Mouse (Mus musculus): ENCODE results near the gene Ankzf1.

Ankzf1 gene

GRCm38 (mm10) chr1:75191622-75192402, at the start of gene Ankzf1, which contains the start of gene Atg9a:
Gene Ankzf1 (plus strand): TSS chr1:75192151.
Gene Atg9a (minus strand): TSS chr1:75192196.
- DNase-seq (ENCODE audit: low spot score) = peak; percentile 94

- DNase-seq (ENCODE audit: low spot score) = peak; percentile 93
Observed at GRCm38 (mm10) chr1:75142301-75143261, 49.4 kb upstream of the Ankzf1 start, which contains the start of the genes Cnppd1 and Retreg2. Gene Cnppd1 (minus strand): TSS chr1:75142711. Gene Retreg2 (plus strand): TSS chr1:75142778.

- no peak for DNase-seq (ENCODE audit: low spot score)
Observed at GRCm38 (mm10) chr1:75145589-75145988, 46.4 kb upstream of the Ankzf1 start.

GRCm38 (mm10) chr1:75147411-75148135, 44.4 kb upstream of the Ankzf1 start:
- no peak for DNase-seq (ENCODE audit: low spot score)

- no peak for DNase-seq (ENCODE audit: low spot score)
Observed at GRCm38 (mm10) chr1:75148727-75149126, 43.2 kb upstream of the Ankzf1 start.

GRCm38 (mm10) chr1:75155837-75156236, 36.1 kb upstream of the Ankzf1 start:
- DNase-seq (ENCODE audit: low spot score) = no peak

DNA sequence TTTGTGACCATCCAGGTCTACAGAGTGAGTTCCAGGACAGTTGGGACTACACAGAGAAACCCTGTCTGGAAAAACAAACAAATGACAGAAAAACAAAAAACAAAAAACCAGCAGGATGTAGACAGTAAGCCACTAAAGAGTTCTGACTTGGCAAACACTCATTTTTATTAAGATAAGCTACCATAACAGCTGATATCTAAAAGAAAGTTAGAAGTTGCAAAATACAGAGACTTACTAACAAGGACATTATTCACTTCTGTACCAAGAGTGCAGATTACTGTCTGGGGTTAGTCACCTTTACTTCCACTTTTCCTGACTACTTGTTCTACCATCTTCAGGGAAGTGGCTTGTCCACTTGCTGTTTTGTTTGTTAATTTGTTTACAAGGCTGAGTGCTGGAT, 33.0 kb upstream of the Ankzf1 start:
- no peak for DNase-seq (ENCODE audit: low spot score)

DNA sequence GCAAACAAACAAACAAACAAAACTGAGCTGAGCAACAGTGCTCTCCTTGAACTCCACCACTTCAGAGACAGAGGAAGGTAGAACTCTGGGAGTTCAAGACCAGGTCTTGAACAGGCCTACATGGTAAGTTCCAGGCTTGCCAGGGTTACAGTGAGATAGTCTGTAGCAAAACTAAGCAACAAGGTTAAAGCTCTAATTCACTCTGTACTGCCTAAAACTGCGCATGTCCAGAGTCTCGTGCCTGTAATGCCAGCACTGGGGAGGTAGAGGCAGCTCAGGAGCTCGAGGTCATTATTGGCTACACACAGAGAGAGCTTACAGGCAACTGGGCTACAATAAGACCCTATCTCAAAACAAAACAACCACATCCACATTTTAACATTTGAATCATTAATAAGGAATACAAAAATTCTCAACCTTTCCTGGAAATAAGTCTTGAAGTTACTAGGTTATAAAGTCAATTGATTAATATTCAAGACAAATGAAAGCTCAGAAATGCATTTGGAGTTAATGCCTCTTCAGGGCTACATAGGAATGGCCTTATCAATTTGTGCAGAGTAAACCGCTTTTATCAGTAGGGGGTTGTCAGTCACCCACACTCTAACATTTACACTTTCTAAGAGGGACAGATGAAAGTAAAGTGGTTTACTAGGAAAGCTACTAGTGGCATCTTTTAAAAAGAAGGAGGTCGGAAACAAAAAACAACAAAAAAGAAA, 32.3 kb upstream of the Ankzf1 start:
- DNase-seq (ENCODE audit: low spot score) = no peak

GRCm38 (mm10) chr1:75160256-75160617, 31.7 kb upstream of the Ankzf1 start:
- no peak for DNase-seq (ENCODE audit: low spot score)

- DNase-seq (ENCODE audit: low spot score) = no peak
Observed at GRCm38 (mm10) chr1:75168093-75168471, 23.9 kb upstream of the Ankzf1 start.

DNA sequence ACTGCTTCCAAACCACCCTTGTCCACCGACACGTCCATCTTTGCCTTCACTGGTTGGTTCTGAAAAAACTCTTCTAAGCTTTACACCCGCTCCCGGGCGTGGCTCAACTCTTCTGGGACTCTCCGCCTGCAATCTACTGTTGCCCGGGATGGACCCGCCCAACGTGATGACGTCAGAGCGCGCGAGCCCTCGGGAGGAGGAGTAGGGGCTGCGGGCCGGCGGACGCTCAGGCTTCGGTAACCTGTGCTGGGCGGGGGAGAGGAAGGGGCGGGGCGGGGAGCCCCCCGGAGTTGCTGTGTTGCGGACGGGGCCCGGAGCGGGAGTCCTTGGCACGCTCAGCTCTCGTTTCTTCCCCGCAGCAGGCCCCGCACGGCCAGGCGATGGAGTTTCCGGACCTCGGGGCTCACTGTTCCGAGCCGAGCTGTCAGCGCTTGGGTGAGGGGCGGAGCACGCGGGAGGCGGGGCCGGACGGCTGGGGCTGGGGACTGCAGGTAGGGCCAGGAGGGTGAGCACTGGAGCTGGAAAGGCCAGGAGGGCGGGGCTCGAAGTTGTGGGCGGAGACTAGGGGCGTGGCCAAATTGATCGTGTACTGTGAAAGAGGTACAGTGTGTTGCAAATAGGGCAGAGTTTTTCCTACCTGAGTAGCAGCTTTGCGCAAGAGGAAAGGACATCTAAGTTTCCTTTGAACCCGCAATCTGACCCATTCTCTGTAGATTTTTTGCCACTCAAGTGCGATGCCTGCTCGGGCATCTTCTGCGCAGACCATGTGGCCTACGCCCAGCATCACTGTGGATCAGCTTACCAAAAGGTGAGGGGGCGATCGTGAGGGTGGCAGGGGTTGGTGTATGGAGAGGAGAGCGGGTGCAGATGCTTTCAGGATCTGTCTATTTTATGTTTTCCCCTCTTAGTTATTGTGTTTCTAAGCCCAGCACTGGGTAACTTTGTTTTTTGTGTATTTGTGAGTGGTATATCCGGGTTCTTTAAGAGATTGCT, 23.2 kb upstream of the Ankzf1 start, which contains the start of gene Zfand2b:
TSS of gene Zfand2b (plus strand) at position 175 of the 993 bp plus-strand sequence.
- DNase-seq (ENCODE audit: low spot score) = peak; percentile 82

- DNase-seq (ENCODE audit: low spot score) = no peak
Observed at GRCm38 (mm10) chr1:75179334-75180104, 12.4 kb upstream of the Ankzf1 start.

- DNase-seq (ENCODE audit: low spot score) = peak; percentile 73
Observed at GRCm38 (mm10) chr1:75180105-75180590, 11.8 kb upstream of the Ankzf1 start, which contains the start of gene Abcb6. Gene Abcb6 (minus strand): TSS chr1:75180392.

DNA sequence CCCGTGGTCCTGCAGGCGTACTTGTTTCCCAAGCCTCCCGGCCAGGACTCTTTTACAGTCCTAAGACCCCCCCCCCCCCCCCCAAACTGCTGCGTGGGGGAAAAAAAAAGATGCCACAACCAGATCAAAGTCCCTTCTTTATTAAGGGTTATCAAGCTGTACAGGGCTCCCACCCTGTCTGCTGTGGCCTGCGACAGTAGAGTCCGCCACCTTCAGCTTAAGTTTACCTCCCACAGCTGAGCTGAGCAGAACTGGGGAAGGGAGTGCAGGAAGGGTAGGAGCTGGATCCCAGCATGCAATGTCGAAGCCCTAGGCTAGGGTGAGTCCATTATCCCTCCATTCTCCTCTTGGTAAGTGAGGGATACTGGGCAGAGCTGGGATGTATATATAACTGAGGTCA, 11.2 kb upstream of the Ankzf1 start:
- no peak for DNase-seq (ENCODE audit: low spot score)

DNA sequence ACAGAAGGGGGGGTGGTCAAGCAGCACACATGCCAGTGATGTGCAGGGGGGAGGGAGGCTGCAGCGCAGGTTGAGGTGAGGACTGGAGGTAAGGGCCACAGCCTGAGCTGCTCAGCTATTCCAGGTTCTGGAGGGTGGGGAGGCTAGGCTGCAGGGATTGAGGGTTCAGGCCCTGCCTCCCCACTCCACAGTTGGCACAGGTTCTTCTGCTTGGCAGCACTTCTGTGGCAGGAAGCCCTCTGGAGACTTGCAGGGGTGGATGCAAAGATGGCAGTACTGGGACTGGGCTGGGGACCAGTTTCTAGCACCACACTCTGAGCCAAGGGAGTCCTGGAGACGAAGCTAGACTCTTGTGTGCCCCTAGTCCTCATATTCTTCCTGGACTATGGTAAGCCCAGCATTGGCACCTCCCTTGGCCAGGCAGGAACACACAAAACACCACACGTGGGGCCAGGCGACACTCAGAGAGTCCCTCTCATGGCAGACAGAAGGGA, 10.5 kb upstream of the Ankzf1 start:
- no peak for DNase-seq (ENCODE audit: low spot score)

GRCm38 (mm10) chr1:75182160-75182559, 9.8 kb upstream of the Ankzf1 start:
- DNase-seq (ENCODE audit: low spot score) = no peak

GRCm38 (mm10) chr1:75185495-75185894, 6.5 kb upstream of the Ankzf1 start:
- DNase-seq (ENCODE audit: low spot score) = no peak

DNA sequence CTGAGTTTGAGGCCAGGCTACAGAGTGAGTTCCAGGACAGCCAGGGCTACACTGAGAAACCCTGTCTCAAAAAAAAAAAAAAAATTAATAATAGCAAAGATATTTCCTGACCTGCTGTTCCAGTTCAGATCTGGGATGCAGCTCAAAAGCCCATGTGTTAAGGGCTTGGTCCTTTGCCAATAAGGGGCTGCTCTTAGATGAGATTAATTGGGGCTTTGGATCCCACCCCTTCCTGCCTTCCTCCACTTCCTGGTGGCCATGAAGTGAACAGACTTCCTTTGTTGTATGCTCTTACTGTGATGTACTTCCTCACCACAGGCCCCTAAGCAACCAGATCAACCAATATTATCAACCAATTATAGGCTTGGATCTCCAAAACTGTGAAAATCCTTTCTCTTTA, 4.8 kb upstream of the Ankzf1 start:
- no peak for DNase-seq (ENCODE audit: low spot score)

Data from layer of hippocampus, adult 9-10 months (tissue).